Mouse (Mus musculus) heart, embryonic 13.5 days (tissue): ENCODE data around the gene Ggta1. TPM values are rescaled to one million over a fixed set of nuclear protein-coding genes. Genes with fewer than 3 reads are reported as not detected.
A peak's percentile ranks its signal among the peaks of the same experiment; 100 is the strongest.

Source experiments
- ATAC-seq: fragments of 200-750 bp; cut with Nextera tagmentation; 2 replicates; pipeline ENCODE4 v1.8.0; 2017; ENCODE audit warnings: moderate TSS enrichment; ENCODE audit not compliant: insufficient number of reproducible peaks, low FRiP score, low TSS enrichment; ENCODE audit errors: extremely low read depth
- H3K27ac ChIP-seq: fragments of 300-500 bp; sonication (generic); replicated peaks from 2 replicates; pipeline ENCODE4 v1.5.1; 2015; ENCODE audit warnings: moderate library complexity, mild to moderate bottlenecking, inconsistent platforms
- H3K27me3 ChIP-seq: fragments of 300-500 bp; sonication (generic); replicated peaks from 2 replicates; pipeline ENCODE4 v1.6.1; 2015; ENCODE audit warnings: mild to moderate bottlenecking, inconsistent platforms
- H3K36me3 ChIP-seq: fragments of 300-500 bp; sonication (generic); 2 replicates; pipeline ENCODE4 v1.6.1; 2015; ENCODE audit warnings: mild to moderate bottlenecking, inconsistent platforms
- H3K4me1 ChIP-seq: fragments of 300-500 bp; sonication (generic); 2 replicates; pipeline ENCODE4 v1.6.1; 2015; ENCODE audit warnings: inconsistent platforms
- H3K4me2 ChIP-seq: fragments of 300-500 bp; sonication (generic); 2 replicates; pipeline ENCODE4 v1.6.1; 2015; ENCODE audit warnings: inconsistent platforms, mild to moderate bottlenecking, moderate library complexity
- H3K4me3 ChIP-seq: fragments of 300-500 bp; sonication (generic); 2 replicates; pipeline ENCODE4 v1.5.1; 2015; ENCODE audit warnings: moderate library complexity, mild to moderate bottlenecking, inconsistent platforms
- H3K9ac ChIP-seq: fragments of 300-500 bp; sonication (generic); 2 replicates; pipeline ENCODE4 v1.6.1; 2015; ENCODE audit warnings: inconsistent platforms, mild to moderate bottlenecking, moderate library complexity
- H3K9me3 ChIP-seq: fragments of 300-500 bp; sonication (generic); 2 replicates; pipeline ENCODE4 v1.6.1; 2016; ENCODE audit warnings: inconsistent platforms
- WGBS: fragments of 180-500 bp; shearing (Covaris S2); methylation state at CpG from one replicate; pipeline ENCODE4 v1.1.7; 2015; ENCODE audit warnings: mixed read lengths; 5-methylcytosine and 5-hydroxymethylcytosine counted together
- polyA plus RNA-seq: library from polyadenylated mRNA; unstranded; fragments of >200 nt; fragmentation: Nextera tagmentation; extraction: Ambion mirVana; gene quantifications from 2 replicates; pipeline ENCODE4 v1.2.1, GENCODE M21; 2015

The Ggta1 gene
- polyA plus RNA-seq, result 30.9 and 32.5 TPM in 2 replicates

GRCm38 (mm10) chr2:35462791-35463281 is at the start of gene Ggta1:
Gene Ggta1, minus strand, starts transcription at chr2:35463231.
- Histone ChIP-seq H3K4me2 (peak within 1 kb of the TSS; percentile 93), H3K27ac (peak within 1 kb of the TSS; percentile 86), H3K4me1 (peaks cover 49% of the 10 kb centered on the region), H3K36me3 (peaks cover 8% of the 10 kb centered on the region; the same call in 1 of the 2 replicates), H3K9me3 (no peaks in the 10 kb centered on the region), H3K27me3 (no peaks in the 10 kb centered on the region), H3K4me3 (peak within 1 kb of the TSS; percentile 72), H3K9ac (peak within 1 kb of the TSS; percentile 89)
- WGBS, result 18% methylated on average over 7 of the region's 7 CpGs
- ATAC-seq, result no peak

- no peaks in the 10 kb centered on the region for H3K27me3 ChIP-seq
- H3K4me3 ChIP-seq, result no peak overlapping the region
- H3K4me2 ChIP-seq, result no peak overlapping the region
- no peaks in the 10 kb centered on the region for H3K36me3 ChIP-seq
- no peak overlapping the region for H3K9ac ChIP-seq
- peaks cover 68% of the 10 kb centered on the region for H3K4me1 ChIP-seq
- H3K9me3 ChIP-seq, result no peaks in the 10 kb centered on the region
- ATAC-seq, result no peak
- WGBS, result 94% methylated on average over 4 of the region's 4 CpGs
- no peak overlapping the region for H3K27ac ChIP-seq
Observed at GRCm38 (mm10) chr2:35512226-35512625, 49.2 kb upstream of the Ggta1 start.

- WGBS, result 26% methylated on average over 1 of the region's 1 CpGs
- H3K27me3 ChIP-seq, result no peaks in the 10 kb centered on the region
- no peak overlapping the region for H3K4me2 ChIP-seq
- no peaks in the 10 kb centered on the region for H3K9me3 ChIP-seq
- H3K9ac ChIP-seq, result no peak overlapping the region
- H3K4me1 ChIP-seq, result peaks cover 76% of the 10 kb centered on the region
- no peak for ATAC-seq
- no peaks in the 10 kb centered on the region for H3K36me3 ChIP-seq
- H3K4me3 ChIP-seq, result no peak overlapping the region
- peak overlapping the region; percentile 79 for H3K27ac ChIP-seq
Observed at GRCm38 (mm10) chr2:35510920-35511319, 47.9 kb upstream of the Ggta1 start.

- H3K27ac ChIP-seq, result peak overlapping the region; percentile 79
- H3K27me3 ChIP-seq, result no peaks in the 10 kb centered on the region
- ATAC-seq, result no peak
- H3K4me3 ChIP-seq, result no peak overlapping the region
- no peak overlapping the region for H3K9ac ChIP-seq
- no peak overlapping the region for H3K4me2 ChIP-seq
- 34% methylated on average over 4 of the region's 4 CpGs for WGBS
- no peaks in the 10 kb centered on the region for H3K36me3 ChIP-seq
- H3K4me1 ChIP-seq, result peaks cover 84% of the 10 kb centered on the region
- 0 out of 2 replicates have a peak, but pooled peaks cover under 1% of the 10 kb centered on the region for H3K9me3 ChIP-seq
Observed at GRCm38 (mm10) chr2:35509888-35510287, 46.9 kb upstream of the Ggta1 start.

GRCm38 (mm10) chr2:35509343-35509667 is 46.3 kb upstream of the Ggta1 start:
- H3K36me3 ChIP-seq, result no peaks in the 10 kb centered on the region
- H3K4me1 ChIP-seq, result peaks cover 84% of the 10 kb centered on the region
- H3K9ac ChIP-seq, result peak overlapping the region; percentile 14; the same call in 1 of the 2 replicates
- no peaks in the 10 kb centered on the region for H3K27me3 ChIP-seq
- peak overlapping the region; percentile 79 for H3K27ac ChIP-seq
- no peak overlapping the region for H3K4me2 ChIP-seq
- 8% methylated on average over 6 of the region's 6 CpGs for WGBS
- no peak overlapping the region for H3K4me3 ChIP-seq
- no peak for ATAC-seq
- 0 out of 2 replicates have a peak, but pooled peaks cover 3% of the 10 kb centered on the region for H3K9me3 ChIP-seq

- Histone ChIP-seq H3K9ac (peak overlapping the region; percentile 58), H3K9me3 (0 out of 2 replicates have a peak, but pooled peaks cover 3% of the 10 kb centered on the region), H3K27ac (peak overlapping the region; percentile 79), H3K36me3 (no peaks in the 10 kb centered on the region), H3K4me2 (no peak overlapping the region), H3K4me3 (no peak overlapping the region), H3K27me3 (no peaks in the 10 kb centered on the region), H3K4me1 (peaks cover 84% of the 10 kb centered on the region)
- WGBS, result 21% methylated on average over 10 of the region's 10 CpGs
- ATAC-seq, result no peak
Observed at GRCm38 (mm10) chr2:35508597-35509342, 45.7 kb upstream of the Ggta1 start.

GRCm38 (mm10) chr2:35507191-35507511 is 44.1 kb upstream of the Ggta1 start:
- H3K9me3 ChIP-seq, result 0 out of 2 replicates have a peak, but pooled peaks cover 3% of the 10 kb centered on the region
- 25% methylated on average over 9 of the region's 9 CpGs for WGBS
- H3K36me3 ChIP-seq, result no peaks in the 10 kb centered on the region
- H3K9ac ChIP-seq, result peak overlapping the region; percentile 56; the same call in 1 of the 2 replicates
- no peaks in the 10 kb centered on the region for H3K27me3 ChIP-seq
- peaks cover 88% of the 10 kb centered on the region for H3K4me1 ChIP-seq
- H3K4me3 ChIP-seq, result no peak overlapping the region
- H3K4me2 ChIP-seq, result peak overlapping the region; percentile 24; the same call in 1 of the 2 replicates
- ATAC-seq, result no peak
- H3K27ac ChIP-seq, result peak overlapping the region; percentile 79

GRCm38 (mm10) chr2:35506311-35507190 is 43.5 kb upstream of the Ggta1 start:
- 47% methylated on average over 6 of the region's 6 CpGs for WGBS
- no peak for ATAC-seq
- Histone ChIP-seq H3K4me3 (no peak overlapping the region), H3K9ac (peak overlapping the region; percentile 56), H3K27me3 (no peaks in the 10 kb centered on the region), H3K36me3 (no peaks in the 10 kb centered on the region), H3K4me2 (peak overlapping the region; percentile 24; the same call in 1 of the 2 replicates), H3K4me1 (peaks cover 94% of the 10 kb centered on the region), H3K27ac (peak overlapping the region; percentile 79), H3K9me3 (0 out of 2 replicates have a peak, but pooled peaks cover 3% of the 10 kb centered on the region)

- Histone ChIP-seq H3K4me1 (peaks cover 91% of the 10 kb centered on the region), H3K4me3 (no peak overlapping the region), H3K27ac (peak overlapping the region; percentile 94), H3K36me3 (no peaks in the 10 kb centered on the region), H3K9ac (no peak overlapping the region), H3K27me3 (no peaks in the 10 kb centered on the region), H3K9me3 (0 out of 2 replicates have a peak, but pooled peaks cover 3% of the 10 kb centered on the region), H3K4me2 (no peak overlapping the region)
- ATAC-seq, result no peak
- 42% methylated on average over 6 of the region's 6 CpGs for WGBS
Observed at GRCm38 (mm10) chr2:35505519-35506286, 42.7 kb upstream of the Ggta1 start.

GRCm38 (mm10) chr2:35504417-35504776 is 41.4 kb upstream of the Ggta1 start:
- Histone ChIP-seq H3K27me3 (no peaks in the 10 kb centered on the region), H3K27ac (peak overlapping the region; percentile 94), H3K9me3 (0 out of 2 replicates have a peak, but pooled peaks cover 3% of the 10 kb centered on the region), H3K4me2 (no peak overlapping the region), H3K36me3 (no peaks in the 10 kb centered on the region), H3K4me1 (peaks cover 80% of the 10 kb centered on the region), H3K4me3 (no peak overlapping the region), H3K9ac (no peak overlapping the region)
- 27% methylated on average over 7 of the region's 7 CpGs for WGBS
- no peak for ATAC-seq
